Mouse (Mus musculus) ES-E14 (cell line): ENCODE results near the gene Efnb1. TPM values are rescaled to one million over a fixed set of nuclear protein-coding genes. Genes with fewer than 3 reads are reported as not detected.

Experiments used
- DNase-seq: peaks from one replicate; pipeline ENCODE4 v3.0.0-alpha.2; 2013; ENCODE audit warnings: low read depth, low spot score
- H3K27ac ChIP-seq: 2 replicates; pipeline ENCODE4 v1.5.1; 2012; ENCODE audit warnings: low read depth, mild to moderate bottlenecking, low read length, moderate library complexity, mixed read lengths; ENCODE audit not compliant: poor library complexity, insufficient read depth, severe bottlenecking
- H3K36me3 ChIP-seq: 2 replicates; pipeline ENCODE4 v1.6.1; 2012; ENCODE audit warnings: mild to moderate bottlenecking, low read length, moderate library complexity, mixed read lengths; ENCODE audit not compliant: control insufficient read depth, poor library complexity, insufficient read depth, severe bottlenecking
- H3K4me1 ChIP-seq, 2 experiments: fragments of 150-350 bp in 1 of 2; sonication (generic) in 1 of 2; 2 replicates each; pipeline ENCODE4 v1.6.1; 2012; ENCODE audit warnings: low read length in 2 of 2, mild to moderate bottlenecking in 1 of 2, mixed read lengths in 1 of 2; ENCODE audit not compliant: control insufficient read depth in 2 of 2, insufficient read depth in 2 of 2, poor library complexity in 1 of 2
- H3K4me3 ChIP-seq, 2 experiments: fragments of 150-350 bp in 1 of 2; sonication (generic) in 1 of 2; 2 replicates each; pipeline ENCODE4 v1.5.1; 2012; ENCODE audit warnings: low read length in 2 of 2, low read depth in 1 of 2, mild to moderate bottlenecking in 1 of 2, mixed read lengths in 1 of 2; ENCODE audit not compliant: insufficient read depth in 1 of 2, poor library complexity in 1 of 2, severe bottlenecking in 1 of 2
- H3K9ac ChIP-seq: 2 replicates; pipeline ENCODE4 v1.6.1; 2012; ENCODE audit warnings: low read depth, mild to moderate bottlenecking, low read length, mixed read lengths; ENCODE audit not compliant: poor library complexity, insufficient read depth, severe bottlenecking
- H3K9me3 ChIP-seq: fragments of 150-350 bp; sonication (generic); 2 replicates; pipeline ENCODE4 v1.6.1; 2012; ENCODE audit warnings: low read depth, mild to moderate bottlenecking, low read length; ENCODE audit not compliant: control insufficient read depth, insufficient read depth
- CHD2 ChIP-seq: IDR thresholded peaks from 2 replicates; pipeline ENCODE4 v1.6.1; 2014; ENCODE audit warnings: mild to moderate bottlenecking, low read depth, low read length, inconsistent platforms
- HCFC1 ChIP-seq: IDR thresholded peaks from 2 replicates; pipeline ENCODE4 v1.6.1; 2012; ENCODE audit warnings: low read length, inconsistent platforms, borderline replicate concordance; ENCODE audit not compliant: insufficient read depth
- MAFK ChIP-seq: IDR thresholded peaks from 2 replicates; pipeline ENCODE4 v1.6.1; 2014; ENCODE audit warnings: mild to moderate bottlenecking, low read depth, low read length, inconsistent platforms; ENCODE audit not compliant: insufficient read depth
- ZC3H11A ChIP-seq: IDR thresholded peaks from 2 replicates; pipeline ENCODE4 v1.6.1; 2012; ENCODE audit warnings: low read depth, mild to moderate bottlenecking, inconsistent platforms, low read length, borderline replicate concordance
- ZNF384 ChIP-seq: IDR thresholded peaks from 2 replicates; pipeline ENCODE4 v1.6.1; 2012; ENCODE audit warnings: low read depth, low read length, inconsistent platforms
- in situ Hi-C, 2 experiments: fragments of 600-800 bp; cut with MboI; formaldehyde crosslinking; loops; one replicate each; pipeline ENCODE4 v1.15.1; 2025; ENCODE audit warnings: low sequenced_read_pairs in 2 of 2, inconsistent platforms in 1 of 2; ENCODE audit not compliant: unreplicated experiment in 2 of 2
- total RNA-seq: library from RNA; depleted of rRNA; stranded (reverse); fragments of 300-350 nt; gene quantifications from 2 replicates; pipeline ENCODE4 v1.2.3, GENCODE M21; 2012

The Efnb1 gene
- total RNA-seq, 1 experiment, result 16.1 TPM

DNA sequence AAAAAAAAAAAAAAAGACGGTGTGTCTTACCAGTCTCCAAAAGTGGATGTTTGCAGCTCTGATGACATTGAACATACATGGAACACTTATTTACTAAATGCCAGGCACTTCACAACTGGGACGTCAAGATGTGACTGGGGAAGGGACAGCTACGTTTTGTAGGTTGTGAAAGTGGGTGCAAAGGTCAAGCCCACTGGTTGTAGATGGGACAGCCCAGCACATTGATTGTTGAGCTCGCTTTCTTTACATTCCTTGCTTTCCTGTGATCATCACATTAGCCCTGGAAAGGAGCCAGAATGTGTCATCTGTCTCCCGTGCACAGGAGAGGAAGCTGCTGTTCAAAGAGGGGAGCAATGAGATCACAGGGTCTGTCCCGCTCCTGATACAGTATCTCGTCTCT lies 31.6 kb downstream of the Efnb1 start:
- in situ Hi-C loops, result no loop called here

DNA sequence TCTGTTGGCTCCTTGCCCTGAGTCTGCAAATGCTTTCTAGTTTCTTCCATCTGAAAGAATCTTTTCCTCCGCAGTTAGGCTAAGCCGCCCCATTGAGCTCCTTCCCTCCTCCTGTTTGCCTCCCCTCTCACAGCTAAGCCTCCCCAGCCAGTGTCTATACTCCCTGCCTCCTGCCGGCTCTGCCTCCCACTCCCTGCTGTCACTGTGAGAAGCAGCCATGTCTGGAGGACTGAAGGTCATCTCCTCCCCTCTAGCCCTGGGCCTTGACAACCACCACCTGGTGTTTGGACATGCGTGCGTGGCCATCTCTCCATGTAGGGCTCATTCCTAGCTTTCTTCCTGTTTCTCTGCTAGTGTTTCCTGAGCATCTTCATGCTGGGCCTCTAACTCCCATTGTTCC lies 36.4 kb downstream of the Efnb1 start:
- Histone ChIP-seq H3K4me3 (no peak overlapping the region), H3K9ac (no peak overlapping the region), H3K4me1 (no peaks in the 10 kb centered on the region), H3K9me3 (no peaks in the 10 kb centered on the region), H3K36me3 (no peaks in the 10 kb centered on the region), H3K27ac (no peak overlapping the region)
- TF ChIP-seq MAFK, result no peak
- TF ChIP-seq ZNF384, result no peak
- no peak for TF ChIP-seq ZC3H11A
- no peak for TF ChIP-seq CHD2
- TF ChIP-seq HCFC1, result no peak
- DNase-seq, result no peak
- in situ Hi-C loops, result no loop called here

More for the DNA sequence above, 31.6 kb downstream of the Efnb1 start:
- no peaks in the 10 kb centered on the region for H3K9me3 ChIP-seq
- no peaks in the 10 kb centered on the region for H3K4me1 ChIP-seq
- TF ChIP-seq CHD2 (no peak), ZC3H11A (no peak), ZNF384 (no peak), MAFK (no peak), HCFC1 (no peak)
- DNase-seq, result no peak
- no peak overlapping the region for H3K27ac ChIP-seq
- no peak overlapping the region for H3K4me3 ChIP-seq
- no peaks in the 10 kb centered on the region for H3K36me3 ChIP-seq
- no peak overlapping the region for H3K9ac ChIP-seq

DNA sequence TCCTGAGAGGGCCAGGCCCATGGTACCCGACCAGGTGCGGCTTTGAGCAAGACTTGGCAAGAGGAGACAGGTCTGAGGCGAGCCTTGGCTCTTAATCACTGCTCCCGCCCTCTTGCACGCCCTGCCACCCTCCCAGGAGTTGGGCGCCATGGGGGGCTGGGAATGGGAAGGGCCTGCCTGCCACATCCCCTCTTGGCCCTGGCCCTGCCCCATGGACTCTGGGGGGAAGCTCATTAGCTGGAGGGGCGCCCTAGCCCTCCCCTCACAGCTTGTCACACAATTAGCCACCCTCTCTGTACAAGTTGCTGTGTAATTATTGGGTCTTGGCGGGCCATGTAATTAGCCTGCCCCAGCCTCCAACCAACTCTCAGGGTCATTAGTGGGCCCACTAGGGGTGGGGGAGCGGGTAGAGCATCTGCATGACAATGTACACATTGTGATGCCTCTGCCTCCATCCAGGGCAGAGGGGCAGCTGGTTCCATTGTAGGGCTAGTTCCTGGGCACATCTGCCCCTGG lies 49.2 kb downstream of the Efnb1 start:
- Histone ChIP-seq H3K9ac (no peak overlapping the region), H3K4me1 (no peaks in the 10 kb centered on the region), H3K4me3 (no peak overlapping the region), H3K36me3 (no peaks in the 10 kb centered on the region), H3K9me3 (no peaks in the 10 kb centered on the region), H3K27ac (no peak overlapping the region)
- in situ Hi-C loops, result no loop called here
- DNase-seq, result no peak
- TF ChIP-seq HCFC1 (no peak), ZNF384 (no peak), CHD2 (no peak), ZC3H11A (no peak), MAFK (no peak)

DNA sequence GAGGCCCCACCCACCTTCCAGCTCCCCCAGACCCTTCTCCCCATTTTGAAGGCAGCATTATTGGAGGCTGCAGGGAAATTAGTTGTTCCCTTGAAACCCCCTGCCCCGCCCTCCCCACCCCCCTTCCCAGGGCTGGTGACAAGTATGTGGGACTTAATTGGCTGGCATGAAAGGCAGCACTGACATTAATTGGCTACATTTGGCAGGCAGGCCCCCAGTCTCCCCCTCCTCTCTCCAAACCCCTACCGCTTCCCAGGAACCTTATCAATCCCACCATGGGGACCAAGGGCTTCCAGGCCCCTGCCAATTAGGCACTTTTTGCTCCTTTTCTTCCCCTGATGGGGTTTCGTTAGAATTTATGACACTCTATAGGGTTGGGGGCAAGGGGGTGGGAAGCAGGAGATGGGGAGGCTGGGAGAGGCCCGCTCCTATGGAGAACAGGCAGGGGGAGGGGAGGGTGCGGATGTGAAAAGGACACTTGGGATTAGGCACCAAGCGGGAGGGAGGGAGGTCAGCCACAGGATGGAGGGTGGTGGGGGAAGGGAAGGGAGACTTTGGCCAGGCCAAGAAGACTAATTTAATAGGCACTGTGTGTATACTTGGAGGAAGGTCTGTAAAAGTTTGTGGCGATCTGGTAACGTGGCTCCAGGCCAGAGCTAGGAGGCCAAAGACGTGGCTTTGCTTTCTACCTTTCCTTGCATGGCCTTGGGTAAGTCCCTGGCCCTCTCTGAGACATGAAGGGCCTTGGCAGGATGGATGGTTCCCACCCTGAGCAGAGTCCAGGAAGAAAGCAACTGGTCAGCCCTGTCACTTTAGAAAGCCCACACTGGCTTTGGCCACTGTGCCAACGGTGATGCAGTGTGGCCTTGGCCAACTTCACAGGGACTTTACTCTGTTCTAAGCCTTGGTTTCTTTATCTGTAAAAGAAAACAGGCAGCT lies 50.8 kb downstream of the Efnb1 start:
- TF ChIP-seq ZC3H11A (no peak), HCFC1 (no peak), MAFK (no peak), ZNF384 (no peak), CHD2 (no peak)
- in situ Hi-C loops, result no loop called here
- DNase-seq, result no peak
- no peaks in the 10 kb centered on the region for H3K4me1 ChIP-seq
- no peak overlapping the region for H3K4me3 ChIP-seq
- no peak overlapping the region for H3K27ac ChIP-seq
- H3K9ac ChIP-seq, result no peak overlapping the region
- H3K36me3 ChIP-seq, result no peaks in the 10 kb centered on the region
- no peaks in the 10 kb centered on the region for H3K9me3 ChIP-seq
